Mouse (Mus musculus) adrenal gland, postnatal 4 days (tissue): ENCODE measurements at regions not wholly inside any gene's neighbourhood (a gene's known extent, or its start where the extent isn't known, plus 50 kb on each side); places are given as distances from the start of the nearest gene placed in this dataset.

Experiments used
- DNase-seq, 2 experiments: peaks; one replicate each; pipeline ENCODE4 v3.0.0; 2021 to 2022; ENCODE audit warnings: low spot score in 2 of 2, mixed read lengths in 2 of 2

DNA sequence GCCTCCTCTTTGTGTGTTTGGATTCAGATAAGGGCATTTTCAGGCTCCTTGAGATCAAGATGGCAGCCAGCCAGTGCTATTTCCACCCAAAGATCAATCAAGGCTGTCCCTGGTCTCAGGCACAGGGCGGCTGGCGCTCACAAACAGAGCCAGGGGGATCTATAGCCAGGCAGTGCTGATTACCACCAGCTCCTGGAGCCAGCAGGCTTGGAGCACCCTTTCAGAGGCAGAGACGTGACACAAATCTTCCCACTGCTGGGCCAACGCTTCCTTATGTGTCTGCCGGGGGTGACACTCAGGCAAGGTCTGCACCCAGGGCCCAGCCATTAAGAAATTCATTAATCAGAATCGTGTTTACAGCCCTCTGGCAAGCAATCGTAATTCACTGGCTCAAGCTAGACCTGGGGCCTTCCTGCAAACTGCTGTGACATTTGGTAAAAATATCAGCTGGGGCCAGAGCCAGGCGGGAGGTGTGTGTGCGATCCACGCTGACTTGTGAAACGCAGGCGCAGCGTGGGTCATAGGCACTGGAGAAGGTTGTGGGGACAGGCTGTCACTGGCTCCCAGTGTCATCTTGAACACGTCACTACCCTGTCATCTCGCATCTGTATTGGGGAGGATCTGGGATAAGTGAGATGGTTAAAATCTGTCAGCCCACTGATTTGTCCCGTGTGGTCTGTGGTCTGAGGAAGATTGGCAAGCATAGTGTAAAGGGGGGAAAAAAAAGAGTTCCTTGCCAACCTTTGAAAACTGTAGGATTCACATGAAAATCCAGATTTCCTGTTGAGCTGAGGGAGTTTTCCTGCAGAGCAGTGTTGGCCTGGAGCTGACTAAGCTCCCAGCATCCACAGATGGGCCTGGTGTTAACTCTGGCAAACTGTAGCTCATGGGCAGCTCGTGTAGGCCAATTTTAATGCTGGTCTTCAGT lies 56.5 kb upstream of the Tle3 start:
- DNase-seq: peak in 1 of 2 experiments; percentile 30

- DNase-seq: no peak
These were observed 55.7 kb upstream of the Tle3 start for GRCm38 (mm10) chr9:61316442-61316841.

GRCm38 (mm10) chr9:61319721-61320120 lies 52.4 kb upstream of the Tle3 start:
- DNase-seq: no peak

DNA sequence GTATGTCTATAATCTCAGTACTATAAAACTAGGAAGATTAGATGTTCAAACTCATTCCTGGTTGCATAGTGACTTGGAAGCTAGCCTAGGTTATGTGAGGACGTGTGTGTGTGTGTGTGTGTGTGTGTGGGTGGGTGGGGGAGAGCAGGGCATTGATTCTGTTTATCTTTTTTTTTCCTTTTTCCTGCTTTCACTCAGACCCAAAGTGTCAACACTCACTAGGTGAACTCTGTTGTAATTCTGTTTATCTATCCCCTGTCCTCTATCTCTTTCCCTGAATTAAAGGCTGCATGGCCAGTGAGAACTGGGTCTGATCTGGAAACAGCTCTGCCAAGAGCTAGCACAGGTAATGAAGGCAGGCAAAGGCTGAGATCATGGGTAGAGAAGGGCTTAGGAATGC lies 50.9 kb upstream of the Tle3 start:
- no peak for DNase-seq

DNA sequence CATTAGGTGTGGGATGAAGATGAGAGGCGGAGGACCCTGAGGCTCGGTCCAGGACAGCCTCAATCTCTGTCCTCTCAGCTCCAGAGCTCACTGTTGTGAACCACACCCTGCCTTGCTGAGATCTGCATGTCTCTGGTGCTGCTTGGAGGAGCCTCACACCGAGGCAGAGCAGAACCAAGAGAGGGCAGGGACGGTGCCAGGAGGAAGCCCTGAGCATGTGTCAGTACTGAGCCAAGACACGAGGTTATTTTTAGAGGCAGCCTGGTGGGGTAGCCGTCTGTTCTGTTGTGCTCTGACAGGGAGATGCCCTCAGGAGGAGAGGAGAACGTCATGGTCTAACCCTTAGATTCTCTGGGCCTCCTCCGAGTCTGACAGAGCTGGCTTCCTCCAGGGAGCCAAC lies 50.3 kb upstream of the Tle3 start:
- no peak for DNase-seq

GRCm38 (mm10) chr9:61322333-61322732 lies 49.8 kb upstream of the Tle3 start:
- no peak for DNase-seq
